Mouse (Mus musculus): ENCODE measurements around the gene Rela. TPM values are rescaled to one million over a fixed set of nuclear protein-coding genes. Genes with fewer than 3 reads are reported as not detected.

Gene Rela
- polyA plus RNA-seq, 1 experiment from 2014 or later: 43.9 TPM

Small RNAs within 50 kb of the gene (microRNA-seq; reads per million reads assigned to microRNA genes)
- gene Mir6987: not detected

Other genes with a start within 250 kb of the Rela start
- 60.2 and 65.6 TPM in 2 replicates for gene Sart1, start 248.8 kb upstream of the Rela start, polyA plus RNA-seq (2015; fragmentation: Nextera tagmentation; extraction: Ambion mirVana)
- gene Tsga10ip, start 235.0 kb upstream of the Rela start, polyA plus RNA-seq (2015; fragmentation: Nextera tagmentation; extraction: Ambion mirVana): 5.9 and 6.3 TPM in 2 replicates
- 175 and 180 TPM in 2 replicates for gene Drap1, start 212.5 kb upstream of the Rela start, polyA plus RNA-seq (2015; fragmentation: Nextera tagmentation; extraction: Ambion mirVana)
- 10.2 and 16.8 TPM in 2 replicates for gene AI837181, start 212.3 kb upstream of the Rela start, polyA plus RNA-seq (2015; fragmentation: Nextera tagmentation; extraction: Ambion mirVana)
- gene Fosl1, start 189.9 kb upstream of the Rela start, polyA plus RNA-seq (2015; fragmentation: Nextera tagmentation; extraction: Ambion mirVana): not detected in 2 replicates
- 5.0 and 5.4 TPM in 2 replicates for gene Ccdc85b, start 179.6 kb upstream of the Rela start, polyA plus RNA-seq (2015; fragmentation: Nextera tagmentation; extraction: Ambion mirVana)
- gene Fibp, start 176.9 kb upstream of the Rela start, polyA plus RNA-seq (2015; fragmentation: Nextera tagmentation; extraction: Ambion mirVana): 102 and 106 TPM in 2 replicates
- gene Ctsw, start 169.0 kb upstream of the Rela start, polyA plus RNA-seq (2015; fragmentation: Nextera tagmentation; extraction: Ambion mirVana): 1.7 and 2.8 TPM in 2 replicates
- gene Efemp2, start 163.5 kb upstream of the Rela start, polyA plus RNA-seq (2015; fragmentation: Nextera tagmentation; extraction: Ambion mirVana): 106 and 112 TPM in 2 replicates
- 32.7 and 36.5 TPM in 2 replicates for gene Mus81, start 149.1 kb upstream of the Rela start, polyA plus RNA-seq (2015; fragmentation: Nextera tagmentation; extraction: Ambion mirVana)
- 2,274 and 2,378 TPM in 2 replicates for gene Cfl1, start 147.0 kb upstream of the Rela start, polyA plus RNA-seq (2015; fragmentation: Nextera tagmentation; extraction: Ambion mirVana)
- not detected in 2 replicates for gene 1700020D05Rik, start 133.7 kb upstream of the Rela start, polyA plus RNA-seq (2015; fragmentation: Nextera tagmentation; extraction: Ambion mirVana)
- gene Snx32, start 126.9 kb upstream of the Rela start, polyA plus RNA-seq (2015; fragmentation: Nextera tagmentation; extraction: Ambion mirVana): 6.9 and 7.4 TPM in 2 replicates
- 24.4 and 25.6 TPM in 2 replicates for gene Ovol1, start 76.8 kb upstream of the Rela start, polyA plus RNA-seq (2015; fragmentation: Nextera tagmentation; extraction: Ambion mirVana)
- 10.3 and 10.8 TPM in 2 replicates for gene Ap5b1, start 69.5 kb upstream of the Rela start, polyA plus RNA-seq (2015; fragmentation: Nextera tagmentation; extraction: Ambion mirVana)
- gene Rnaseh2c, start 35.6 kb upstream of the Rela start, polyA plus RNA-seq (2015; fragmentation: Nextera tagmentation; extraction: Ambion mirVana): 111 and 131 TPM in 2 replicates
- 40.2 and 40.9 TPM in 2 replicates for gene Kat5, start 27.2 kb upstream of the Rela start, polyA plus RNA-seq (2015; fragmentation: Nextera tagmentation; extraction: Ambion mirVana)
- gene Sipa1, start 26.2 kb downstream of the Rela start, polyA plus RNA-seq (2015; fragmentation: Nextera tagmentation; extraction: Ambion mirVana): 15.8 and 20.8 TPM in 2 replicates
- 28.7 and 33.7 TPM in 2 replicates for gene Map3k11, start 51.3 kb downstream of the Rela start, polyA plus RNA-seq (2015; fragmentation: Nextera tagmentation; extraction: Ambion mirVana)
- gene Pcnx3, start 51.4 kb downstream of the Rela start, polyA plus RNA-seq (2015; fragmentation: Nextera tagmentation; extraction: Ambion mirVana): 15.1 and 16.8 TPM in 2 replicates
- 0.13 and 0.34 TPM in 2 replicates for gene Kcnk7, start 66.9 kb downstream of the Rela start, polyA plus RNA-seq (2015; fragmentation: Nextera tagmentation; extraction: Ambion mirVana)
- gene Ehbp1l1, start 88.8 kb downstream of the Rela start, polyA plus RNA-seq (2015; fragmentation: Nextera tagmentation; extraction: Ambion mirVana): 48.6 and 49.7 TPM in 2 replicates
- gene Fam89b, start 92.2 kb downstream of the Rela start, polyA plus RNA-seq (2015; fragmentation: Nextera tagmentation; extraction: Ambion mirVana): 56.6 and 57.8 TPM in 2 replicates
- gene Ltbp3, start 103.4 kb downstream of the Rela start, polyA plus RNA-seq (2015; fragmentation: Nextera tagmentation; extraction: Ambion mirVana): 14.0 and 20.8 TPM in 2 replicates
- 58.9 and 64.3 TPM in 2 replicates for gene Scyl1, start 133.9 kb downstream of the Rela start, polyA plus RNA-seq (2015; fragmentation: Nextera tagmentation; extraction: Ambion mirVana)
- 31.1 and 31.7 TPM in 2 replicates for gene Frmd8, start 237.8 kb downstream of the Rela start, polyA plus RNA-seq (2015; fragmentation: Nextera tagmentation; extraction: Ambion mirVana)
- 3.4 and 4.1 TPM in 2 replicates for gene Slc25a45, start 240.3 kb downstream of the Rela start, polyA plus RNA-seq (2015; fragmentation: Nextera tagmentation; extraction: Ambion mirVana)

Measured in intestine, embryonic 16.5 days (tissue).